Mouse (Mus musculus) adrenal gland, postnatal 25 days (tissue): Measurements from ENCODE around the gene Ctr9. TPM values are rescaled to one million over a fixed set of nuclear protein-coding genes. Genes with fewer than 3 reads are reported as not detected.
A peak's percentile ranks its signal among the peaks of the same experiment; 100 is the strongest.

Experiments
- DNase-seq: peaks from one replicate; pipeline ENCODE4 v3.0.0; 2021; ENCODE audit warnings: mixed read lengths
- long read RNA-seq: library from polyadenylated mRNA; stranded (forward); transcript quantifications from one replicate; pipeline ENCODE4 v2.0.0, GENCODE M21; 2021
- total RNA-seq: library from RNA; stranded (reverse); gene quantifications from 2 replicates; pipeline ENCODE4 v1.2.3, GENCODE M21; 2021

Gene Ctr9
- total RNA-seq = 48.6 and 53.9 TPM in 2 replicates
- long read RNA-seq, full-length matches to known transcripts = 26 of 59 reads
- long read RNA-seq, partial matches to known transcripts = 30 of 59 reads
- long read RNA-seq, other reads (novel, unspliced or antisense) = 3 of 59 reads

DNA sequence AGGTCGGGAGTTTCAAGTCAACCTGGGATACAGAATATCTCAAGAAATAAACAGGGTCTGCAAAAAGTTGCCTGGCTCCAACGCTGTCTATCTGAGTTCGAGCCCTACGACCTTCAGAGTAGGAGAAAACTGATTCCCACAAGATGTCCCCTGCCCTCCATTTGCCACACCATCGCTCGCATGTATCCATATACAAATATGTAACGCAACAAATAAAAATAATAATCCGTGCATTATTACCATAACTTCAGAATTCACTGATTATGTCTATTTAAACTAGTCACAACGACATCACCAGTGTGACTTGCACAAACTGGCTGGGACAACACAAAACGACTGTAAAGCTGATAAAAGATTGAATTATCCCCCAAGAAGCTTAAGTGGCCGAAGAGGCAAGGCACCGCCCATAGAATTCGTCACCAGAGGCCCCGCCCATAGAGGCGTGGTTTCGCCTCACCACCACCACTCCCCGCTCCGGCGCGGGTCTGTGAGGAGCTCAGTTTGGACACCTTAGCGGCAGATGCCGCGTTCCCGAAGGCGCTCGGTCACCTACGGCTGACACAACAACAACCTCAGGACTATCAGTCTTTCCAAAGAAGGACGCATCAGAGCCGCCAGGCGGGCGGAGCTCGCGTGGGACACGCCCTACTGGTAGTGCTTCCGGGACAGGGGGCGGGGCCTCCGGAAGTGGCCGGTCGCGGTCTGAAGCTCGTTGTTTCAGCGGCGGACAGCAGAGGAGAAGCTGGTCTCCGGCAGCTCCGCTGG, at the start of gene Ctr9:
TSS of gene Ctr9 (plus strand) at position 671 of the 765 bp plus-strand sequence.
- DNase-seq = peak; percentile 93

DNA sequence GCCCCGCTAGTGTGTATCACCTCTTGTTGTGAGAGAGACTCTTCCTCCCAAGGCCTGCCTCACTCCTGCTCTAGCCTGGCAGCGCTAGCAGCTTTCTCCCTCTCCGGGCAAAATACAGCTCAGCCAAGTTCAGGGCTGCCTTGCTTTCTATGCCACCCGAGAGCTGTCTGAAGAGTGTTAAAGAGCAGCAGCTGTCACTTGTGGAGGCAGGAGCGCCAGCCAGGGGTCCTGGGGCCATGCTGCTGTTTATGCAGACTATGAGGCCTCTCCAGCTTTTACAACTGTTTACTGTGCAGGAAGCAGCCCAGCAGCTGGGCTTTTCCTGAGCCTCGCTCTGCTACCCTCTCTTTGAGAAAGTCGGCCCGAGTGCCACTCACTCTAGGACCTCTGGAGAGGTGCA, 47.7 kb upstream of the Ctr9 start:
- DNase-seq = no peak

DNA sequence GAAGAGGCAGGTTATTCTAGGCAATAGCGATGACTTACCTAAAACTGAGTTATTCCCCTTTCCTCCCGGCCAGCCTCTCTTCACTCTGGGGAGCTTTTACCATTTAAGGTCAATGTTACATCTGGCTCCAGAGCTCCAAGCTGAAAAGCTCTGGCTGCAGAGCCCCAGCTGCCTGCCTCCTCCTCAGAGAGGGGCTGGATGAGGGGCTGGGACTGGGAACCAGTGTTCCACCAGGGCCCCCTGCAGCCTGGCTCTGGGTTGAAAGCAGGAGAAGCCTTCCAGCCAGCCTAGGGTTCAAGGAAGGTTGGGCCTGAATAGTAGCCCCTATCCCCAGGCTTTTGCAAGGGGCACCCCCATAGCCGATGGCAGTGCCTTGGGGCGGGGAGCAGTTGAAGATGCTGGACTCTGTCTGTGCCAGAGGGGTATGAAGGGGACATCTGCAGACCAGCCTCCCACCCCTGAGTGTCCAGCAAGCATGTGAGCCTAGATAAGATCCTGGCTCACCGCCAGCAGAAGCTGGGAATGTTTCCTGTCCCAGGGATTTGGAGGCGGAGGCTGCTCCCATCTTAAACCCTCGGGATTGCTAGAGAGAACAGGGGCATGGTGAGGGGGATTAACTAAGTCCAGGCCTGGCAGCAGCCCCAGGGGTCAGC, 46.6 kb upstream of the Ctr9 start, which contains the start of gene Mrvi1:
TSS of gene Mrvi1 (minus strand) at position 409 of the 653 bp plus-strand sequence.
- DNase-seq = peak; percentile 62

DNA sequence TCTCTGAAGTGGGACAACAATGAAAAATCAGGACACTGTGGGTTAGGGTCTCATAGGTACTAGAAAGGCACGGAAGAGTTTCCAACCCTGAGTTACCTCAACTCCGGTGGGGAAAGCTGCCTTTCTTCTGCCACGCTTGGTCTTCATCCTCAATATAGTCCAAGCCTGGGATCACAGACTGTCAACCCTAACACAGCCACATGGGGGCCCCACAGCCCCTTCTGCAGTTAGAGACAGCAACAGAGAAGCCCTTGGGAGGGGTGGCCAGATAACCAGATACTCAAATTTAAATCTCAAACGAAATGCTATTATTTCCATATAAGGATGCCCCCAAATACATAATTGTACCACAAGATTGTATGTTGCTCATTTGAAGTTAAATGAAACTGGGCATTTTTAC, 46.0 kb upstream of the Ctr9 start:
- DNase-seq = peak; percentile 59

DNA sequence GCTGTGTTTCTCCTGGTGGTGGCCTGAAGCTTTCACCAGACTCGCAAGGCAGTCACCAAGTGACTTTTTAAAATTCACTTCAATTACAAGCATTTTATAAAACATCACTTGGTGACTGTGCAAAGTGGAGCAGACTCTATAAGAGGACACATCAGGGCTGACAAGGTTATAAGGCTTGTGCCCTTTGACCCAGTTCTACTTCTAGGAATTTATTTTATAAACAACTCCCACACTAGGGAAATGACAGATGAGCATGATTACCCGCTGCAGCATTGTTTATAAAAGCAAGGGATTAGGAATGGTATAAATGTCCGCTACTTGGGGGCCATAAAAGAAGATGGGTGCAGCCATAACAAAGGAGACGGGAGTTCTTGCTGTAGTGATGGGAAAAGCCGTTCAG, 45.1 kb upstream of the Ctr9 start:
- DNase-seq = no peak

DNA sequence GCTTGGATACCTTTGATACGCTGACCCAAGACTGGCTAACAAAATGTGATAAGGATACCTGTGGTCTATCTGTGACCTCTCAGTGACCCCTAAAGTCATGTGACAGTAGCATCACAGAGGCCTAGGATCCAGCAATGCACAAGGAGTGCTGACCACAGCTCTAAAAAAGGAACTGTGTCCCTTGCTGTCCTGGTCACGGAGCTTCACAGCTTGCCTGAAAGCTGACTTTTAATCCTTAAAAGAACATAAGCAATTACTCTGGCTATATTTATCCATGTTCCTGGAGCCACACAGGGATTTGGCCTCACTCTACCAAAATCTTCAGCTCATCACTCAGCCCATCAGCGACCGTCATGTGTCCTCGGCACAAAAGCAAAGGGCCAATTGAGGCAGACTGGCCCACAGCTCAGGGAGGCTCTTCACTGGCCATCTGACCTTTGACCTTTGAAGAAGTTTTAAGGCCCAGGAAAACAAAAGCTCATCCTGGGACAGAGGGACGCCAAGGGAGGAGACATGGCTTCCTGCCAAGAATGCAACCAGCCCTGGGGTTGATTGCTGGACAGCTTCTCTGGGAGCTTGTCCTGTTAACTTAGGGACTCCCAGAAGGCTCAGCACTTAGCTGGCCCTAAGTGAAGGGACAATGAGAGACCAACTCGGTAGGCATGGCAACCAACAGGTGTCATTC, 43.0 kb upstream of the Ctr9 start:
- DNase-seq = peak; percentile 16

DNA sequence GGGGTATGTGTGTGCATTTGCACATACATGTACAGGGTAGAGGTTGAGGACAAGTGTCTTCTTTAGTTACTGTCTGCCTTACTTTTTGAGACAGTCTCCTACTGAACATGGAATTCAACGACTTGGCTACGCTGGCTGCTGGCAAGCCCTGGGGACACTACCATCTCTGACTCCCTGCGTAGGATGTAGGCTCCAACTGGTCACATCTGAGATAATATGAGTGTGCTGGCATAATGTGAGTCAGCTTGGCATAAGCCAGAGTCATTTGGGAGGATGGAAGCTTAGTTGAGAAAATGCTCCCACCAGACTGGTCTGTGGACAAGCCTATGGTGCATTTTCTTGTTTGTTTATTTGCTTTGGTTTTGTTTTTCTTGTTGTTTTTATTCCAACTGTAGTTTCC, 40.7 kb upstream of the Ctr9 start:
- DNase-seq = no peak

DNA sequence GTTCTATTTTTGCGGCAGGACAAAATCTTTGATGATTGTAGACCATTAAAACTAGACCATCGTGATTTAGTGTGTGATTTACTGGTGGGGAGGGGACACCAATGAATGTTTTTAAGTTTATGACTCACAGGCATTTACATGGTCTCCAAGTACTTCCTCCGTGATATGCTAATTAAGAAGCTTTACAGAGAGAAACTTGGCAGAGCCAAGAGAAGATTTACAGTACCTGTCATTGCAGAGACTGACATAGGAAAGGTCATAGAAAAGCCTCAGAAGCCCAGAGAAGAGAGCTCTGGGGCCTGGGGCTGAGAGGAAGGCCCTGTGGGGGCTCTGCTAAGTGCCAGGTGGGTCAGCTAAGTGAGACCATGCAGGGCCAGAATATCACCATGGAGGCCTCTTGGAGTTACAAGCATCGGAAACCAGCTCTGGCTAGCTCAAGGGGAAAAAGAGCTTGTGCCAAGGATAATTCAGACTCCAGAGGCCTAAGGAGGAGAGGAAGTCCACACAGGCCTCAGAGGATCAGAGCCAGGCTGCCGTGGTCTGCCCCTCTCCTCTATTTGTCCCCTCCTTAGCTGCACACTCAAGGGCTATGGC, 39.4 kb upstream of the Ctr9 start:
- DNase-seq = no peak

DNA sequence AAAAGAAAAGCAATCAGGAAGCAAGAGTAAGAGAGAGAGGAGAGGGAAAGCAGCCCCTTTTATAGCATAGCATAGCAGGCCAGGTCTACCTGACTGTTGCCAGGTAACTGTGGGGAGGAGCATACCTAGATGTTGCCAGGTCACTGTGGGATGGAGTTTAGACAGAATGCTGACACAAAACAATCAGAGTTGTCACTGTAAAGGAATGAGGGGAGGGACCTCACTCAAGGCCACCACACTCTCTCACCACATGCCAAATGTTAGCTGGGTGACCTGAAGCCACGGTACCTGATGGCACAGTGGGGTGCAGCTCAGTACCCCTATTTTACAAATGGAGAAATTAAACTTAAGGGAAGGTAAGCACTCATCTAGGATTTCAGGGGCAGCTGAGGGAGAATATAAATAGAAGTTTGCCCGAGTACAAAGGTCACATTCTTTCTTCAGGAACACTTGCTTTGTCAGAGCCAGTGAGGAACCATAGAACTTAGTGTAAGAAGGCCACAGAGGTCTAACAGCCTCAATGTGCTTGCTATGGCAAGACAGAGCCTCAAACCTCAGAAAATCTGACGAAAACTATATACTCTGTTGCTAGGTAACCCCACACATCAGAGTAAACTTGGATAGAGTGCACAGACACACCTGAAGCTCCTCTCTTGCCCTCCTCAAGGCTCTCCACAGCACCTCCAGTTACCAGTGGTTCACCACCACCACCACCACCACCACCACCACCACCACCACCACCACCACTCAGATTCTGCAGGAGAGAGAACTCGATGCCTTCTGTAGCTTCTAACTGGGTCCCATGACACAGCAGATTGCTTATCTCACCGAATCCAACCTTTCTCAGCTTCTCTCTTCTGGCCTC, 38.2 kb upstream of the Ctr9 start:
- no peak for DNase-seq

DNA sequence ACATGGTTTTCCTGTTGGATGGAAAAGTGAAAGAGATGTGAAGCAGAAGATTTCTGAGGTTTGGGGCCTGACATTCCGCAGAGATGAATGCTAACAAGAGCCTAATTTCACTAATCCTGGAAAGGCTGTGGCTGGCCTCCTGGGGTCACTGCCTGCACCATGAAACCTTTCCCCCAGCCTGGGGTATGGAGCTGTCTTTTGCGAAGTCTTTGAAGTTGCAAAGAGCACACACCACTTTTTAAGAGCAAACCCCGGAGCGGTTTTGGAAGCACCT, 37.6 kb upstream of the Ctr9 start:
- DNase-seq = no peak

DNA sequence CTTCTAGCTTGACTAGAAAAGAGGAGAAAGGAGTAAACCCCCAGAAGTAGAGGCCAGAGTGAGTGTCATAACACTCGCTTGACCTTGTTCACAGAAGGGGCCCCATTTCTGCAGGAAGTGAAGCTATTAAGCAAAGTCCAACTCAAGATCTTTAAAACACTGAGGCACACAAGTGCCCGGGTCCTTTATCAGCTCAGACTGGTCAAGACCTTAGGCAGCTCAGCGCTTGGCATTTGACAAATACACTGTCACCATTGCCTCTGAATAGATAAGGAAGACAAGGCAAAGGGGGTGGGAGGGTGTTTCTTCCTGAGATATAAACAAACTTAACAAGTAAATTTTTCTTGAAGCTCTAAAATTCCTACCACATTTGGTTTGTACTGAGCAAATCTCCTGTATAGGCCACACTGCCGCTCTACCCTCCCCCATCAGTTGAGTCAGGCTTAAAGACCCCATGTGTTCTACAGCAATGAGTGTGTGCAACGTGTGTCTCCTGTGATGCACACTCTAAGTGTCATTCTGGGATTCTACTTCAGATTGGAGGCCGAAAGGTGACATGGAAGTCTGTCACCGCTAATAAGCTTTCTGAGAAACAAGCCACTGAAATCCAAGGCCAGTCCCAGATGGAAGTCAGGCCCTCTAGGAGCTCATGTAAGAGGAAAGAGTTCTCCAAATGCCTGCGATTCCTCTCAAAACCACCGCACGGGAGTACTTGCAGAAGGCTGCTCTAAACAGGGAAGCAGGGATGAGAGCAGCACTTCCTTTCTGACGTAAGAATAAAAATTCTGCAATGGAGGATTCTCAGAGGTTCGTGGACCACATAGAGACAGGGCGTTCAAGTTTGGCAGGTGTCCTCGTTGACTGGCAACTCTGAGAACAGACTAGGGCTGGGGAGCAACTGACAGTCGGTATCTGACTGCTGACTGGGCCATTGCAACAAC, 29.6 kb upstream of the Ctr9 start:
- no peak for DNase-seq

DNA sequence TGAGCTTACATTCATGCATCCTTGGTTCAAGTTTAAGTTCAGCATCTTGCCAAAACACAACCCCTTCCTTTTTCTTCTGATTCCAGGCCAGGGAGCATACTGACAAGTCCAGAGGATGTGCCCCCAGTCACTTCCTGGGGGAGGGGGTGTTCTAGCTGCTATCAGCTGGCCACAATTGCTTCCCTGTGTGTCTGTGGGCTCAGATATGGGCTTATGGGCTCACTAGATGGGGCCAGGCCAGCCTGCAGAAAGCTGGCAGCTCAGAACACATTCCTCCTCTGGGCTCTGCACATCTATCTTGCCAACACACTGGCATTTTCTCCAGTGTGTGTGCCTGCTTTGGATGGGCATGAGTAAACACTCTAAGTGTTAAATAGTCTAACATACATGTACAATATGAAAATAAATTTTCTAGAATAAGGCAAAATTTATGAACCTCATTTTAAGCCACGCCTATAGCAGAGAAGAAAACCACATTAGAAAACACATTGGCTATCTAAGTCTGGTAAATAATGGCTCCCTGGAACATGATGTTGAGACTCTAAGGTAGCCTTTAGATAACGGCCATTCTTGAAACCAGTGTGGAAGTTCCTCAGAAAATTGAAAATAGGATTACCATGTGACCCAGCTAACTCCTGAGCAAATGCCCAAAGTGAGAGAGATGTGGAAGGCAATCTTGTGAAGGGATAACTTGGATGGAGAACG, 24.5 kb upstream of the Ctr9 start:
- DNase-seq = no peak

DNA sequence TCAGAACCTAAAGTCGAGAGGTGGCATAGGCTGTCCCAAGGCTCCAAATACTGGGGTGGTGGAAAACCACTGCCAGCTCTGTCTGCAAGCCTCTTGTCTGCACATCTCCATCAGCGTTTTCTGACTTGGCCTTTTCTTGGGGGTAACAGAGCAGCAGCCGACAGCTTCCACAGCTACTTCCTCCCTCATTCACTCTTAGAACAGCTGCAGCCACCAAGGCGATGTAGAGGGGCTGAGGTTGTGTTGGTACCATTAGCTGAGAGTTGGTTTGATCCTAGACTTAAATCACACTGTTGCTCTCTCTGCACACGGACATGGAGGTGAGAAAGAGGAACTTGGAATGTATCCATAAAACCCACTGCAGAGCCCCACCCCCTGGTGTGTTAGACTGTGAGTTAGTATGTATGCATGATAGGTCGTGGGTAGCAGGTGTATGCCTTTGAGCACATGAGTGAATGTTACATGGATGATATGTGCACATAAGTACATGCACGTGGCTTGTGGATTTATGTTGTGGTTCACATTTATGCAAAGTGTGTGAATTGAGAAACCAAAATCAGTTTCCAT, 14.6 kb upstream of the Ctr9 start:
- DNase-seq = no peak

DNA sequence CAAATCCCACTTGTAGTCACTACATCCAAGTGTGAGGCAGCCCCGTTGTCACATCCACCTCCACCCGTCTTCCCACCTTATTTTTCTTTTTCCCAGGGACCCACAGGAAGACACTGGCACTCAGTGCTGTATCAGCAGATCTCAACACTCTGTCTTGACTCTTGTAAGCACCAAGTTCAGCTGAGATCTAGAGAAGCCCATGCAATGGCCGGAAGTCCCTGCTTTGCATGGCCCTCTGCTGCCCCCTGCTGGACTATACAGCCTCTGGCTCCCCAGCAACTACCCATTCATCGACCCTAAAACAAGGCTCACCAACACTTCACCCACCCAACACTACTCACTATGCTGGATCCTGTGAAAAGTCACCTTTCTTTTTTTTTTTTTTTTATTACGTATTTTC, 13.9 kb upstream of the Ctr9 start:
- DNase-seq = peak; percentile 91

DNA sequence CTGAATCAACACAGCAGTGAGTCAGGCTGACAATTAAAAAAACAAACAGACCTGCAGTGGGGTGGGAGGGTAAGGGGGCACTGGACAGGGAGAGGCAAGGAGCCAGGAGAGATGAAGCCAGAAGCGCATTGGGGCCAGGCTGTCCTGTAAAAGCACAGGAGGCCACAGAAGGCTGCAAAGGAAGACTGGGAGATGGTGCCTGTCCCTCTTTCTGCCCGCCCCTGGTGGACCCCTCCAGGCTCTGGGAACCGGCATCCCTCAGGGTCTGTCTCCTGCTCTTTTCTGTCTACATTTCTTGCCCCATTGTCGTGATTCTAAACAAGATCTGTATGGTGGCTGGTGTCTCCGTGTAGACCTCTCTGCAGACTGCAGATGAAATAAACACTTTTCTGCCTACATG, 13.0 kb upstream of the Ctr9 start:
- DNase-seq = no peak

DNA sequence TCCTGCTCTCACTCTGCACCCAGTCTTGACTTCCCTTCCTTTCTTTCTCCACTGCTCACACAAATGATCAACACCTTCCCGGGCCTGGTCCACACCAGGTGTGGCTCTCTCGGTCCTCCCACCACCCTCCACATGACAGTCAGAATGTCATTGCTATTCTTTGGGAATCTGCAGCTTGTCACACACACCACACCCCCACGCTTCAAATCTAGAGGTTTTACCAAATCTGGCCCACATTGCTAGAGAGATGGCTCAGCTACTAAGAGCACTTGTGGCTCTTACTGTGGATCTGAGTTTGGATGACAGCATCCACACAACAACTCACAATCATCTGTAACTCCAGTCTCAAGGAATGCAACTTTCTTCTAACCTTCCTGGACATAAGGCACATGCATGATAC, 11.8 kb upstream of the Ctr9 start:
- DNase-seq = no peak

DNA sequence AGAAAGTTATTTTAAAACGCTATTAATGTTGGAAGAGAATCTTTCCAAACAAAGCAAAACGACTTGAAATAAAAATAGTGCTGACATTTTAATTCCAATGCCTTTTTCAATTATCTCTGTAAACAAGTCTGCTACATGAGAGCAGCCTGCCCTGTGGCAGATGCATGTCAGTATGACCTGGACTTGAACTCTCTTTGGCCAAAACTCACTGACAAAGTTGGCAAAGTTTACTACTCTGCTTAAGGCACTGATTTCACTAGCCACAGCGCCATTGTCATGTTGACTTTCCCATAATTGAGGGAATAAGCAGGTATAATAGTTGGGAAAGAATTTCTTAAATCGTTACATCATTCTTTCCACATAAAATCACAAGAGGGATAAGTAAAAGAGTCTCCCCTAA, 7.9 kb upstream of the Ctr9 start:
- no peak for DNase-seq

DNA sequence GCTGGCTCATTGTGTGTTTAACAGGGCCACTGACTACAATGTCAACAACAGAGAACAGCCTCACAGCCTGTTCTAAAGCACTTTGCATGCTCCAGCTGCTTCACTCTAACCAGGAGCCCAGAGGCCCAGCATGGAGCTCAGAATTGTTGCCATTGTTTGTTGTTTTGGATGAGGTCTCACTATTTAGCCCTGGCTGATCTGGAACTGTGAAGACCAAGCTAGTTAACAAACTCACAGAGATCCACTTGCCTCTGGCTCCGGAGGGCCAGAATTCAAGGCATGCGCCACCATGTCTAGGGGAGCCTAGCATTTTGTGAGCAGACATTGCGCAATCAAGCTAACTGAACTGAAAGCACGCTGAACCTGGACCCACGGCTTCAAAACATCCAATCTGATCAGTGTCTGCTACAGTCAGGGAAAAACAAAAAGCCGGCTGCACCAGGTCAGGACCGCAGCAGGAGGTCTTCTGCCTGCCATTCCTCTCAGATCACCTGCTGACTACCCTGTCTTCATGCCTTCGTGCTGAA, 4.6 kb upstream of the Ctr9 start:
- DNase-seq = no peak

DNA sequence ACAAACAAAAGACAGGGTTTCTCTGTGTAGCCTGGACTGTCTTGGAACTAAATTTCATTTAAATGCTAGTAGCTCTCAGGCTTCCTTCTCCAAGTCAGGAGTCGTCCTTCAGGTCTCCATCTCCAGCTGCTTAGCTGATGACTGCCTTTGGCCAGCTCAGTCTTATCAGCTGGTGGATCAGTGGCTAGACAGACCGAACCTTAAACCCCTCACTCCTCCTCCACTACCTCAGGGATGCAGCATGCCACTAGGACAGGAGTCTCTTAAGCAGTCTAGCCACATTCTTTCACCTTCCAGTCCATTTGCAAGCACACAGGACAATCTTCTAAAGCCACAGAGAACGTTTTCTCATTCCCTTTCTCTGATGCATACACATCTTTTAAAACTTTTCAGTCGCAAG, 3.8 kb upstream of the Ctr9 start:
- DNase-seq = no peak
